Mouse (Mus musculus): ENCODE measurements at regions not wholly inside any gene's neighbourhood (a gene's known extent, or its start where the extent isn't known, plus 50 kb on each side); places are given as distances from the start of the nearest gene placed in this dataset.

DNA sequence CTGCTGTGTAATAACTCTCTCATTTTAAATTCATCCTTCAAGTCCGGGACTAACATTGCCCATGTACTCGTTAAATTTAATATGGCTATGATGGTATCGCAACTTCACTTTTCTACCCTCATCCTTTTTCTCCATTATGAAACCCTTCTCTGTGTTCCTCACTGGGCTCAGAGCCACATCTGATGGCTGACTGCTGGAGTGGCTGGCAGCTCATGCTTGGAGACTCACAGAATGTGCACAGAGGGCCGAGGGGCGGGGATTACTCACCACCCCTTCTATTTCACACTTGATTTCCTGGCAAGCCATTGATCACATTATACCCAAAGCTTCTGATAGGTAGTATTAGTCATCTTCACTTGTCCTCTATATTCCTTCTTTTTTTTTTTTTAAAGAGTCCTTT is 81.1 kb upstream of the Vwde start:
- DNase-seq: no peak

DNA sequence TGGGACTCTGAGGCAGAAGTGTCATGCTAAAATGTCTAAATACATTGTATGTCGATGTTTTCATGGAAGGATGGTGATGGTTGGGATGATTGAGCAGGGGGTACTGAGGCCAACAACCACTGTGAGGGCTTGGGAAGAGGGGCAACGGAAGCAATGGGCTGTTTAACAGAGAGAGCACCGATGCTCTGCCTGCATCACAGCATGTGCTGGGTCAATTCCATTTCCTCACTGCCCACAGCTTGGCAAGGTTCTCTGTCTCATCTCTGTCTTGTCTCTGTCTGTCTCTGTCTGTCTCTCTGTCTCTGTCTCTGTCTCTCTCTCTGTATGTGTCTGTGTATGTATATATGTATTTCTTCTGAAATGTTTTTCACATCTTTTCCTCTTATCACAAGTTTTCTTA is 73.4 kb upstream of the Vwde start:
- no peak for DNase-seq

DNA sequence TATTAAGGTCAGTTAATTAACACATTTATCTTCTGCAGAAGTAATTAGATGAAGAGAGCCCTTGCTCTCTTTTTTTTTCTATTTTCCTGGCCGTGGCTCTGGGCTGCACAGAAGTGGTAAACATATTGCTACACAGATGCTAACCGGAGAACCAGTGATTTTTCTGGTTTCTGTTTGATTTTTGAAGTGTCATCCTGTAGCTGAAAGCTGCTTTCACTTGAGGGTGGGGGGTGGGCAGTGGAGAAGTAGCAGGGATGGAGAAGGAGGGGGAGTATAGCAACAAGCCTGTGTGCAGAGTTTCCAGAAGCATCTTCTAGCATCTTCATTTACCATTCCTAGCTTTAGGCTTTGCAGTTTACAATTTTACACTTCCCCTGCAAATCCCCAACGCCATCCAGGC is 72.3 kb upstream of the Vwde start:
- no peak for DNase-seq

DNA sequence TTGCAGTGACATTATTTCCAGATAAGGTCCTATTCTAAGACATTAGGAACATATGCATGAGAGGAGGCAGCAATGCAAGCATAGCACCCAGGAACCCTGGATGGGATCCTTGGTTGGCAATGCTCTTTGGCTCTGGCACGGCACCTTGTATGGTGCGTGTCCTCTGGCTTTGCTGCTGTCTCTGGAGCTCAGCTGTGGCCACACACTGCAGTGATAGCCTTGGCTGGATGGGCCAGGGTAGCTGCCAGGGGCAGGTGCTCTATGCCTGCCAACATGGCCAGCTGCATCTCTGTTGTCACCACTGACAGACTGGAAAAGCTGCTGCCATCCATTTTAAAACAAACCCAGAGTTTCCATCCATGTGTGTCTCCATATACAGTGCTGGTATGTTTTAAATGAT is 71.3 kb upstream of the Vwde start:
- DNase-seq: no peak

DNA sequence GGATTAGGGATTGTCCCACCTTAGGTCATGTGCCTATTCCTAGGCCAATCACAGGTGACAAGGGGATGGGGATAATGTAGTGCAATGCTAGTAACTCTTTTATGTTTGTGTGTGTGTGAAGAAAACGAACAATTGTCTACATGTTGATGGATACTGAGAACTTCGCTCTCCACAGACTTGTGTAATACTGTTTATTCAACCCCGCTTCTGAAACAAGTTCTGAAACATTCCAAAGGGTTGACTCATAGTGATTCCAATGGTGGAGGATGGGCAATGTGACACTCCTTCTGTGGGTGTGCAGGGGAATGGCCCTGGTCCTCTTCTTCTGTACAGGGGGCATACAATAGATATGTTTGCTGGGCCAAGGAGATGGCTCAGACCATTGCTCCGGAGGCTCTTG is 69.6 kb upstream of the Vwde start:
- DNase-seq: no peak

GRCm38 (mm10) chr6:13288500-13288899 is 63.7 kb upstream of the Vwde start:
- peak; percentile 50 to 72 for DNase-seq

DNA sequence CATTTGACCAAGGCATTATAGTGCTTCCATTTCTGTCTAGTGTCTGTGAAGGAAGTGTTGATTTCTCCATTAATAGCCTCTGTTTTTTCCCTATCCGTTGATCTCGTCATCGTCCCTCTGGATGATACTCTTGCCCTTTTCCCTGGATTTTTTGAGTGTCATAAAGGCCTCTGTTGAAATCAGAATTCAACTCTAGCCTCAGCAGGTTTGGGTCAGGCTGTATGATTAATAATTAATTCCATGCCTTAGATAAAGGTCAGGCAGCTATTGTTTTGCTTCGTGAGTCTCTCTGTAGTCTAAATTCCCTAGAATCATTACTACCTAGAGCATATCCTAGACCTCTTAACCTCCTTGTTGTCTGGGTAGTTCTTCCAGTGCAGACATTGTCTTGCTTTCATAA is 63.0 kb upstream of the Vwde start:
- no peak for DNase-seq

DNA sequence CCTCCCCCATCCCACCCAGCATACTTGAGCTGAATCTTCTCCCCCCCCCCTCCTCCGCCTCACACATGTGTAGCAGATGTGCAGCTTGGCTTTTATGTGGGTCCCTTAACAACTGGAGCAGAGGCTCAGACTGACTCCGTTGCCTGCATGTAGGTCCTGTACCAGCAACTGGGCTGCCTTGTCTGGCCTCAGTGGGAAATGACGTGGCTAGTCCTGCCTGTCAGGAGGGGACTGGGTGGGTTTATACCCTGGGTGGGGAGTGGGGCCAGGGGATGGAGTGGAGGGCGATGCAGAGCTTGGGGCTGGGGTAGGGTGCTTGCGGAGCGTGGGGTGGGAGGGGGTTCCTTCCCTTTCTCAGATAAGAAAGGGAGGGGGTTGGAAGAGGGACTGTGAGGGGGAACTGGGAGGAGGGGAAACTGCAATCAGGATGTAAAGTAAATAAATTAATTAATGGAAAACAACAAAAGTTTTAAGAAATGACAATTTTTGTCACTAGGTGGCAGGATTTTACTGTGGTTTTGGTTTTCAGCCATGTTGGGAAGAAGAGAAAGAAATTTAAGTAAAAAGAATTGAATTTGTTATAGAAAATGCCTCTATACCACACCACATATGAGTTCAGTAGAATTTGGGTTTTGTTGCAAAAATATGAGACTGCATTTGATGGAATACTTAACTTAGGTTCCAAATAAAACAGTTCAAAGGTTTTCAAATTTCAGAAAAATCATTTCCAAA is 61.9 kb upstream of the Vwde start:
- DNase-seq: no peak

DNA sequence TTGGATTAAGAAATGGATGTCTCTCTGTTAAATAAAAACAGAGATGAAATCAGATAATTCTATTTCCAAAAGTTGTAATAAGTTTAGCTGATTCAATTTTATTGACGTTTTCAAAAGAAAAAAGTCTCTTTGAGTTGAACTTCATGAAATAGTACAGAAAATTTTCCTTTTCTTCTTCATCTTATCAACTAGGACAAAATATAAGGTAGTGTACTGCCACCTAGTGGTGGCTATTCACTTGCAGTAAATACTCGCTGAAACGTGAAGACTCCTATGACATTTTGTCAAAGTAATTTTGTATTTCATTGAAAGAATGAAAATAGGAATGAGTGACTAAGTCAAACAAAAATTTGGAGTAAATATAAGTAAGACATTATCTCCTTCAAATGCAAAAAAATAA is 56.1 kb upstream of the Vwde start:
- DNase-seq: no peak

Measured in lung, adult 18-20 months (tissue).